Mouse (Mus musculus) G1E (cell line): ENCODE data around the gene Ppp1r3c. TPM values are rescaled to one million over a fixed set of nuclear protein-coding genes. Genes with fewer than 3 reads are reported as not detected.

ENCODE experiments used
- ATAC-seq: 2 replicates; pipeline ENCODE4 v1.8.0; 2016; ENCODE audit warnings: mild to moderate bottlenecking; ENCODE audit not compliant: insufficient number of reproducible peaks, poor library complexity, low FRiP score, severe bottlenecking; ENCODE audit errors: extremely low read depth
- DNase-seq: peaks from one replicate; pipeline ENCODE4 v3.0.0; 2012; ENCODE audit warnings: low spot score
- H3K27me3 ChIP-seq: 2 replicates; pipeline ENCODE4 v1.6.1; 2012; ENCODE audit warnings: mild to moderate bottlenecking, low read length, inconsistent platforms; ENCODE audit not compliant: insufficient read depth
- H3K36me3 ChIP-seq: replicated peaks from 2 replicates; pipeline ENCODE3; 2012; ENCODE audit warnings: mild to moderate bottlenecking, inconsistent platforms
- H3K4me1 ChIP-seq: 2 replicates; pipeline ENCODE4 v1.6.1; 2012; ENCODE audit warnings: low read depth, low read length, inconsistent platforms, mixed read lengths; ENCODE audit not compliant: insufficient read depth
- H3K4me3 ChIP-seq: 2 replicates; pipeline ENCODE4 v1.5.1; 2012; ENCODE audit warnings: low read depth, mild to moderate bottlenecking, inconsistent platforms, low read length, moderate library complexity, mixed read lengths
- H3K9me3 ChIP-seq: replicated peaks from 2 replicates; pipeline ENCODE4 v1.6.1; 2012; ENCODE audit warnings: inconsistent platforms
- CTCF ChIP-seq: IDR thresholded peaks from 2 replicates; pipeline ENCODE4 v1.5.1; 2012; ENCODE audit warnings: low read depth, low read length, inconsistent platforms, mixed read lengths
- GATA1 ChIP-seq: IDR thresholded peaks from 2 replicates; pipeline ENCODE4 v1.6.1; 2012; ENCODE audit warnings: borderline replicate concordance, low read length, inconsistent platforms, mixed read lengths
- GATA2 ChIP-seq: IDR thresholded peaks from 2 replicates; pipeline ENCODE4 v1.6.1; 2012; ENCODE audit warnings: low read depth, low read length, inconsistent platforms, borderline replicate concordance
- POLR2AphosphoS5 ChIP-seq: IDR thresholded peaks from 2 replicates; pipeline ENCODE4 v1.6.1; 2012; ENCODE audit warnings: low read depth, low read length, inconsistent platforms; ENCODE audit not compliant: insufficient replicate concordance
- TAL1 ChIP-seq: conservative IDR thresholded peaks from 2 replicates; pipeline ENCODE4 v1.6.1; 2012; ENCODE audit warnings: low read depth, low read length, inconsistent platforms, mixed read lengths
- polyA plus RNA-seq: library from polyadenylated mRNA; stranded (reverse); fragments of >175 nt; gene quantifications from 2 replicates; pipeline ENCODE4 v1.2.3, GENCODE M21; 2012
- total RNA-seq, 2 experiments: library from RNA; stranded (forward) in 1 of 2; stranded (reverse) in 1 of 2; fragments of 200-1000 nt in 1 of 2; fragments of >200 nt in 1 of 2; fragmentation: Nextera tagmentation in 1 of 2; gene quantifications; 2 replicates each; pipeline ENCODE4 v1.2.3; 2014 to 2017

Ppp1r3c gene
- total and polyA plus RNA-seq, 3 experiments = 0.05 TPM; not detected in 2

- Histone ChIP-seq H3K4me3 (no peak overlapping the region), H3K27me3 (peaks cover 2% of the 10 kb centered on the region; the same call in 1 of the 2 replicates), H3K9me3 (no peaks in the 10 kb centered on the region), H3K4me1 (no peaks in the 10 kb centered on the region), H3K36me3 (no peaks in the 10 kb centered on the region)
- no peak for DNase-seq
- TF ChIP-seq TAL1 (no peak), CTCF (no peak), GATA2 (no peak), GATA1 (no peak), POLR2AphosphoS5 (no peak)
- no peak for ATAC-seq
Measured at GRCm38 (mm10) chr19:36713092-36713491, 23.4 kb downstream of the Ppp1r3c start.

GRCm38 (mm10) chr19:36706195-36706594 lies 30.3 kb downstream of the Ppp1r3c start:
- H3K36me3 ChIP-seq = no peaks in the 10 kb centered on the region
- H3K4me3 ChIP-seq = no peak overlapping the region
- DNase-seq (no peak), ATAC-seq (no peak)
- no peaks in the 10 kb centered on the region for H3K4me1 ChIP-seq
- no peak for TF ChIP-seq CTCF
- TF ChIP-seq GATA2 = no peak
- TF ChIP-seq POLR2AphosphoS5 = no peak
- TF ChIP-seq TAL1 = no peak
- no peak for TF ChIP-seq GATA1
- H3K9me3 ChIP-seq = no peaks in the 10 kb centered on the region
- H3K27me3 ChIP-seq = peaks cover 2% of the 10 kb centered on the region; the same call in 1 of the 2 replicates

GRCm38 (mm10) chr19:36705286-36706146 lies 30.9 kb downstream of the Ppp1r3c start:
- no peaks in the 10 kb centered on the region for H3K4me1 ChIP-seq
- peaks cover 6% of the 10 kb centered on the region for H3K27me3 ChIP-seq
- TF ChIP-seq GATA1 (no peak), CTCF (no peak), GATA2 (no peak), POLR2AphosphoS5 (no peak), TAL1 (no peak)
- no peak for DNase-seq
- no peak overlapping the region for H3K4me3 ChIP-seq
- H3K9me3 ChIP-seq = no peaks in the 10 kb centered on the region
- no peaks in the 10 kb centered on the region for H3K36me3 ChIP-seq
- ATAC-seq = no peak

GRCm38 (mm10) chr19:36704763-36705162 lies 31.7 kb downstream of the Ppp1r3c start:
- Histone ChIP-seq H3K4me1 (no peaks in the 10 kb centered on the region), H3K9me3 (no peaks in the 10 kb centered on the region), H3K4me3 (no peak overlapping the region), H3K36me3 (no peaks in the 10 kb centered on the region), H3K27me3 (peaks cover 6% of the 10 kb centered on the region)
- no peak for DNase-seq
- ATAC-seq = no peak
- TF ChIP-seq POLR2AphosphoS5 (no peak), CTCF (no peak), GATA2 (no peak), TAL1 (no peak), GATA1 (no peak)

GRCm38 (mm10) chr19:36701809-36702622 lies 34.4 kb downstream of the Ppp1r3c start:
- no peaks in the 10 kb centered on the region for H3K9me3 ChIP-seq
- H3K4me3 ChIP-seq = no peak overlapping the region
- H3K4me1 ChIP-seq = no peaks in the 10 kb centered on the region
- no peak for DNase-seq
- H3K27me3 ChIP-seq = peaks cover 6% of the 10 kb centered on the region
- H3K36me3 ChIP-seq = no peaks in the 10 kb centered on the region
- no peak for TF ChIP-seq TAL1
- TF ChIP-seq GATA2 = no peak
- no peak for TF ChIP-seq GATA1
- no peak for TF ChIP-seq CTCF
- TF ChIP-seq POLR2AphosphoS5 = no peak
- ATAC-seq = no peak

- Histone ChIP-seq H3K36me3 (no peaks in the 10 kb centered on the region), H3K4me3 (no peak overlapping the region), H3K4me1 (no peaks in the 10 kb centered on the region), H3K27me3 (peaks cover 9% of the 10 kb centered on the region), H3K9me3 (no peaks in the 10 kb centered on the region)
- no peak for DNase-seq
- TF ChIP-seq POLR2AphosphoS5 = no peak
- no peak for TF ChIP-seq CTCF
- no peak for TF ChIP-seq TAL1
- TF ChIP-seq GATA1 = no peak
- TF ChIP-seq GATA2 = no peak
- ATAC-seq = no peak
Measured at GRCm38 (mm10) chr19:36701366-36701765, 35.1 kb downstream of the Ppp1r3c start.
